8 mouse cellular contexts compared by ENCODE assay signal in the genomic region with DNA sequence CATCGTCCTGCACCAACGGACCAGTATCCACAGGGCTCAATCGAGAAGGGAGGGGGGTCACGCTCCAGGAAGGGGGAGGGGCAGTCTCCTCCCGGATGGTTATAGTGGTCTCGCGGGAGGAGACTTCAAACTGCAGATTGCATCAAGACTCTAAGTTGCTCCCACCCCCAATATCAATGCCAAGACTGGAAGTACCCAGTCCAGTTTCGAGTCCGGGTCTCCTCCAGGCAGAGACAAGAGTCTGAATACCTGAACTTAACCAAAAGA. TPM values are rescaled to one million over a fixed set of nuclear protein-coding genes. Genes with fewer than 3 reads are reported as not detected.
DNase-seq lines count a peak whose midpoint lies in the region; ATAC-seq and TF ChIP-seq lines count a peak whose summit lies in the region.

TSS of gene Catsperz (minus strand) at position 74 of the 267 bp plus-strand sequence.

- TF ChIP-seq CTCF in gastrocnemius, adult 2 months (IDR thresholded peaks at IDR 0.05): no peak

- peaks cover 72% of the 10 kb centered on the region for H3K4me1 ChIP-seq in megakaryocyte, embryonic 14.5 days
- H3K4me1 ChIP-seq in limb, embryonic 12.5 days (replicated peaks): peaks cover 29% of the 10 kb centered on the region
- H3K4me1 ChIP-seq in stomach, embryonic 14.5 days (ENCODE audit: control insufficient read depth, insufficient read depth, low read length): peaks cover 10% of the 10 kb centered on the region

- H3K4me2 ChIP-seq in limb, embryonic 12.5 days: peak within 1 kb of the TSS; percentile 33
- peak within 1 kb of the TSS; percentile 31 for H3K4me2 ChIP-seq in stomach, embryonic 14.5 days (replicated peaks; ENCODE audit: low read depth, low read length)

- 0 out of 2 replicates have a peak within 1 kb of the TSS, but pooled peaks have one; percentile 91 for H3K27ac ChIP-seq in gastrocnemius, adult 2 months
- no peak within 1 kb of the TSS for H3K27ac ChIP-seq in limb, embryonic 12.5 days
- peak within 1 kb of the TSS; percentile 44; the same call in 1 of the 2 replicates for H3K27ac ChIP-seq in stomach, embryonic 14.5 days (ENCODE audit: low read length)

- peaks cover 2% of the 10 kb centered on the region for H3K36me3 ChIP-seq in megakaryocyte, embryonic 14.5 days (replicated peaks; ENCODE audit: low read length)
- H3K36me3 ChIP-seq in limb, embryonic 12.5 days: no peaks in the 10 kb centered on the region
- H3K36me3 ChIP-seq in stomach, embryonic 14.5 days (ENCODE audit: control insufficient read depth, insufficient read depth, low read length): no peaks in the 10 kb centered on the region

- H3K27me3 ChIP-seq in megakaryocyte, embryonic 14.5 days (replicated peaks): peaks cover 48% of the 10 kb centered on the region
- peaks cover 80% of the 10 kb centered on the region for H3K27me3 ChIP-seq in limb, embryonic 12.5 days
- peaks cover 28% of the 10 kb centered on the region for H3K27me3 ChIP-seq in stomach, embryonic 14.5 days (ENCODE audit: control insufficient read depth, insufficient read depth, low read length)

- H3K9me3 ChIP-seq in megakaryocyte, embryonic 14.5 days: peaks cover 7% of the 10 kb centered on the region
- peaks cover 6% of the 10 kb centered on the region; the same call in 1 of the 2 replicates for H3K9me3 ChIP-seq in limb, embryonic 12.5 days
- no peaks in the 10 kb centered on the region for H3K9me3 ChIP-seq in stomach, embryonic 14.5 days (ENCODE audit: control insufficient read depth, low read depth, low read length)

- intact Hi-C loops in gastrocnemius, adult 2 months (cut with DNase I): loop anchor here (2.0 kb wide), 1 partner anchor 44 kb away; no protein-coding TSS in a partner anchor

- 3% methylated on average over 9 of the region's 9 CpGs for WGBS in limb, embryonic 12.5 days
- WGBS in stomach, embryonic 14.5 days: 9% methylated on average over 9 of the region's 9 CpGs

- H3K9ac ChIP-seq in limb, embryonic 12.5 days (replicated peaks): no peak within 1 kb of the TSS
- H3K9ac ChIP-seq in stomach, embryonic 14.5 days (replicated peaks; ENCODE audit: low read depth, low read length): no peak within 1 kb of the TSS

- ATAC-seq in megakaryocyte, adult 5-6 weeks (ENCODE audit: poor library complexity, severe bottlenecking): no peak
- no peak for ATAC-seq in limb, embryonic 12.5 days (ENCODE audit: insufficient number of reproducible peaks, insufficient read depth, low FRiP score, low TSS enrichment, low read depth)
- no peak for ATAC-seq in stomach, embryonic 14.5 days (ENCODE audit: insufficient number of reproducible peaks, insufficient read depth, low FRiP score, low read depth)

- H3K4me3 ChIP-seq in gastrocnemius, adult 2 months: peak within 1 kb of the TSS; percentile 56
- H3K4me3 ChIP-seq in megakaryocyte, embryonic 14.5 days (replicated peaks): peak within 1 kb of the TSS; percentile 90
- peak within 1 kb of the TSS; percentile 22 for H3K4me3 ChIP-seq in limb, embryonic 12.5 days (replicated peaks)
- peak within 1 kb of the TSS; percentile 12; the same call in 1 of the 2 replicates for H3K4me3 ChIP-seq in stomach, embryonic 14.5 days (ENCODE audit: low read depth, low read length)

- no peak for DNase-seq in gastrocnemius, adult 2 months
- no peak for DNase-seq in gastrocnemius, adult 8-10 months (ENCODE audit: low spot score in 2 of 2)
- DNase-seq in cerebellum, postnatal 10 days: no peak
- DNase-seq in natural killer cell, adult 2 months (ENCODE audit: low spot score in 2 of 2): no peak

RNA-seq across cellular contexts. Expression of gene Catsperz, which starts in this region (rescaled TPM):
- not detected for total RNA-seq in gastrocnemius, adult 2 months (2021)
- total RNA-seq in gastrocnemius, adult 8-10 months (2022): not detected
- 0.83 TPM in 1 of 2 replicates, not detected in the other for polyA plus RNA-seq in megakaryocyte, embryonic 14.5 days (2012; ENCODE audit: insufficient read depth, low replicate concordance)
- total RNA-seq in megakaryocyte, adult 5-6 weeks (2015): not detected in 2 replicates
- not detected in 2 replicates for total RNA-seq in megakaryocyte, adult 5-6 weeks (2017)
- 1.0 TPM in 2 replicates for polyA plus RNA-seq in limb, embryonic 12.5 days (2016; fragmentation: Nextera tagmentation; extraction: Ambion mirVana)
- 1.5 and 1.8 TPM in 2 replicates for polyA plus RNA-seq in stomach, embryonic 14.5 days (2014; fragmentation: Nextera tagmentation; extraction: Ambion mirVana)

Comparison
In these comparisons a context has a peak if more than half of its experiments do, and no peak if none do; other contexts are left out.
1. H3K4me3 ChIP-seq: peak in every context shown above with its lines; median percentile 90 in megakaryocyte, embryonic 14.5 days; 56 in gastrocnemius, adult 2 months; 22 in limb, embryonic 12.5 days; 12 in stomach, embryonic 14.5 days.